Mouse (Mus musculus) CH12.LX (cell line): ENCODE data around the gene Olfr639. TPM values are rescaled to one million over a fixed set of nuclear protein-coding genes. Genes with fewer than 3 reads are reported as not detected.

ENCODE experiments used
- DNase-seq: peaks from one replicate; pipeline ENCODE4 v3.0.0-alpha.2; 2013; ENCODE audit errors: extremely low read depth
- H3K27ac ChIP-seq: 2 replicates; pipeline ENCODE4 v1.5.1; 2012; ENCODE audit warnings: low read depth, mild to moderate bottlenecking, control low read depth, moderate library complexity; ENCODE audit not compliant: insufficient read depth
- H3K27me3 ChIP-seq: replicated peaks from 2 replicates; pipeline ENCODE3; 2012; ENCODE audit warnings: inconsistent platforms
- H3K36me3 ChIP-seq, 2 experiments: replicated peaks in 1 of 2; 2 replicates each; pipeline versions ENCODE3 to v1.6.1; 2012; ENCODE audit warnings: inconsistent platforms in 1 of 2, low read length in 1 of 2, mild to moderate bottlenecking in 1 of 2, mixed read lengths in 1 of 2, moderate library complexity in 1 of 2; ENCODE audit not compliant: control insufficient read depth in 1 of 2, insufficient read depth in 1 of 2
- H3K4me1 ChIP-seq, 2 experiments: 2 replicates each; pipeline ENCODE4 v1.6.1; 2012; ENCODE audit warnings: inconsistent platforms in 1 of 2, moderate library complexity in 1 of 2; ENCODE audit not compliant: insufficient read depth in 2 of 2, control insufficient read depth in 1 of 2
- H3K4me2 ChIP-seq: 2 replicates; pipeline ENCODE4 v1.6.1; 2012; ENCODE audit warnings: low read depth, mild to moderate bottlenecking, control low read depth; ENCODE audit not compliant: poor library complexity, insufficient read depth, severe bottlenecking
- H3K4me3 ChIP-seq, 3 experiments: fragments of 150-350 bp in 1 of 3; sonication (generic) in 1 of 3; replicated peaks in 1 of 3; 2 replicates each; pipeline versions ENCODE3 to v1.5.1; 2011 to 2012; ENCODE audit warnings: low read depth in 2 of 3, low read length in 2 of 3, mild to moderate bottlenecking in 2 of 3, moderate library complexity in 2 of 3, control low read depth in 1 of 3, improper control_type of control experiment in 1 of 3, inconsistent platforms in 1 of 3, mixed read lengths in 1 of 3; ENCODE audit not compliant: poor library complexity in 1 of 3
- H3K79me2 ChIP-seq: replicated peaks from 2 replicates; pipeline ENCODE4 v1.6.1; 2012; ENCODE audit warnings: mild to moderate bottlenecking, moderate library complexity; ENCODE audit not compliant: control insufficient read depth, poor library complexity, insufficient read depth, severe bottlenecking; ENCODE audit errors: extremely low read depth
- H3K9ac ChIP-seq: 2 replicates; pipeline ENCODE4 v1.6.1; 2012; ENCODE audit warnings: low read depth, mild to moderate bottlenecking, control low read depth, moderate library complexity; ENCODE audit not compliant: insufficient read depth
- H3K9me3 ChIP-seq: replicated peaks from 2 replicates; pipeline ENCODE3; 2012; ENCODE audit warnings: low read length, inconsistent platforms, mixed read lengths
- CHD1 ChIP-seq: IDR thresholded peaks from 2 replicates; pipeline ENCODE4 v1.6.1; 2012; ENCODE audit warnings: low read depth, low read length, improper control_type of control experiment, inconsistent platforms
- CHD2 ChIP-seq: IDR thresholded peaks from 2 replicates; pipeline ENCODE4 v1.6.1; 2011; ENCODE audit warnings: low read length, improper control_type of control experiment
- CTCF ChIP-seq, 2 experiments: IDR thresholded peaks in 1 of 2; conservative IDR thresholded peaks in 1 of 2; 2 replicates each; pipeline ENCODE4 v1.5.1; 2011 to 2012; ENCODE audit warnings: low read depth in 2 of 2, low read length in 2 of 2, improper control_type of control experiment in 1 of 2, inconsistent platforms in 1 of 2, mild to moderate bottlenecking in 1 of 2, moderate library complexity in 1 of 2
- E2F4 ChIP-seq: IDR thresholded peaks from 2 replicates; pipeline ENCODE4 v1.6.1; 2011; ENCODE audit warnings: low read depth, low read length, improper control_type of control experiment; ENCODE audit not compliant: insufficient replicate concordance
- ELF1 ChIP-seq: IDR thresholded peaks from 2 replicates; pipeline ENCODE4 v1.6.1; 2014; ENCODE audit warnings: low read depth, mild to moderate bottlenecking, inconsistent platforms, low read length, improper control_type of control experiment
- EP300 ChIP-seq: IDR thresholded peaks from 2 replicates; pipeline ENCODE4 v1.6.1; 2011; ENCODE audit warnings: low read length, improper control_type of control experiment
- ETS1 ChIP-seq: conservative IDR thresholded peaks from 2 replicates; pipeline ENCODE4 v1.6.1; 2012; ENCODE audit warnings: low read depth, mild to moderate bottlenecking, inconsistent platforms, low read length, improper control_type of control experiment, moderate library complexity
- HCFC1 ChIP-seq: IDR thresholded peaks from 2 replicates; pipeline ENCODE4 v1.6.1; 2012; ENCODE audit warnings: low read depth, mild to moderate bottlenecking, inconsistent platforms, low read length, improper control_type of control experiment
- MAFK ChIP-seq: IDR thresholded peaks from 2 replicates; pipeline ENCODE4 v1.6.1; 2011; ENCODE audit warnings: low read length, improper control_type of control experiment; ENCODE audit not compliant: insufficient replicate concordance
- MAZ ChIP-seq: IDR thresholded peaks from 2 replicates; pipeline ENCODE4 v1.6.1; 2012; ENCODE audit warnings: low read depth, mild to moderate bottlenecking, inconsistent platforms, low read length, improper control_type of control experiment, moderate library complexity
- MEF2A ChIP-seq: IDR thresholded peaks from 2 replicates; pipeline ENCODE4 v1.6.1; 2014; ENCODE audit warnings: low read depth, mild to moderate bottlenecking, inconsistent platforms, low read length, improper control_type of control experiment, borderline replicate concordance
- NELFE ChIP-seq: IDR thresholded peaks from 2 replicates; pipeline ENCODE4 v1.6.1; 2011; ENCODE audit warnings: low read depth, low read length, improper control_type of control experiment
- POLR2A ChIP-seq: IDR thresholded peaks from 2 replicates; pipeline ENCODE4 v1.6.1; 2011; ENCODE audit warnings: low read depth, mild to moderate bottlenecking, improper control_type of control experiment, low read length
- RCOR1 ChIP-seq: conservative IDR thresholded peaks from 2 replicates; pipeline ENCODE4 v1.6.1; 2012; ENCODE audit warnings: low read depth, mild to moderate bottlenecking, inconsistent platforms, low read length, improper control_type of control experiment
- SIN3A ChIP-seq: IDR thresholded peaks from 2 replicates; pipeline ENCODE4 v1.6.1; 2012; ENCODE audit warnings: low read length, improper control_type of control experiment, inconsistent platforms
- TBP ChIP-seq: conservative IDR thresholded peaks from 2 replicates; pipeline ENCODE4 v1.6.1; 2011; ENCODE audit warnings: low read depth, low read length, improper control_type of control experiment
- UBTF ChIP-seq: IDR thresholded peaks from 2 replicates; pipeline ENCODE4 v1.6.1; 2012; ENCODE audit warnings: low read depth, mild to moderate bottlenecking, inconsistent platforms, low read length, improper control_type of control experiment, moderate library complexity
- USF2 ChIP-seq: conservative IDR thresholded peaks from 2 replicates; pipeline ENCODE4 v1.6.1; 2011; ENCODE audit warnings: low read depth, low read length, improper control_type of control experiment
- ZKSCAN1 ChIP-seq: IDR thresholded peaks from 2 replicates; pipeline ENCODE4 v1.6.1; 2012; ENCODE audit warnings: low read depth, inconsistent platforms, low read length, improper control_type of control experiment, borderline replicate concordance
- ZNF384 ChIP-seq: IDR thresholded peaks from 2 replicates; pipeline ENCODE4 v1.6.1; 2012; ENCODE audit warnings: low read depth, low read length, improper control_type of control experiment, inconsistent platforms
- dilution Hi-C: fragments of 300-500 bp; cut with MboI; formaldehyde crosslinking; loops from 2 replicates; pipeline ENCODE4 v1.14.3; 2020; ENCODE audit warnings: low sequenced_read_pairs; ENCODE audit not compliant: extremely low pct_unique_long_range_greater_than_20kb, extremely low pct_ligation_motif_present
- in situ Hi-C: fragments of 300-500 bp; cut with MboI; formaldehyde crosslinking; loops from 3 replicates; pipeline ENCODE4 v1.14.3; 2019; ENCODE audit warnings: low sequenced_read_pairs, low pct_ligation_motif_present, low pct_unique_long_range_greater_than_20kb, mixed read lengths
- polyA plus RNA-seq: library from polyadenylated mRNA; unstranded; fragments of >175 nt; gene quantifications from 2 replicates; pipeline ENCODE4 v1.2.1, GENCODE M21; 2012; ENCODE audit warnings: low read depth; ENCODE audit not compliant: insufficient read length
- total RNA-seq, 2 experiments: library from RNA; depleted of rRNA; stranded (reverse); fragments of 300-350 nt in 1 of 2; fragments of >200 nt in 1 of 2; gene quantifications; 2 replicates each; pipeline ENCODE4 v1.2.3; 2012 to 2014

The Olfr639 gene
- total and polyA plus RNA-seq, 3 experiments, result not detected

- no peaks in the 10 kb centered on the region for H3K9me3 ChIP-seq
- in situ Hi-C loops, result no loop called here
These were observed 9.9 kb upstream of the Olfr639 start for GRCm38 (mm10) chr7:104026978-104027377.

GRCm38 (mm10) chr7:104025473-104025872, 8.4 kb upstream of the Olfr639 start, which contains the start of gene Olfr640:
Gene Olfr640 (minus strand): TSS chr7:104025573.
- Histone ChIP-seq H3K9ac (no peak within 1 kb of the TSS), H3K36me3 (no peaks in the 10 kb centered on the region), H3K79me2 (no peaks in the 10 kb centered on the region), H3K4me2 (no peak within 1 kb of the TSS), H3K4me1 (no peaks in the 10 kb centered on the region), H3K9me3 (no peaks in the 10 kb centered on the region), H3K4me3 (no peak within 1 kb of the TSS), H3K27ac (no peak within 1 kb of the TSS)
- no peak for DNase-seq
- dilution Hi-C loops, result no loop called here
- TF ChIP-seq MAZ, result no peak
- no peak for TF ChIP-seq NELFE
- TF ChIP-seq CHD2, result no peak
- no peak for TF ChIP-seq POLR2A
- no peak for TF ChIP-seq ELF1
- no peak for TF ChIP-seq ZKSCAN1
- no peak for TF ChIP-seq ZNF384
- no peak for TF ChIP-seq MEF2A
- TF ChIP-seq, all 38 proteins: peak for 0
- H3K27me3 ChIP-seq, result peaks cover 1% of the 10 kb centered on the region
- in situ Hi-C loops, result no loop called here

More at GRCm38 (mm10) chr7:104026978-104027377, 9.9 kb upstream of the Olfr639 start:
- Histone ChIP-seq H3K4me3 (no peak overlapping the region), H3K4me1 (no peaks in the 10 kb centered on the region), H3K27me3 (peaks cover 1% of the 10 kb centered on the region), H3K36me3 (no peaks in the 10 kb centered on the region), H3K4me2 (no peak overlapping the region), H3K79me2 (no peaks in the 10 kb centered on the region), H3K27ac (no peak overlapping the region), H3K9ac (no peak overlapping the region)
- no peak for DNase-seq
- no peak for TF ChIP-seq USF2
- no peak for TF ChIP-seq E2F4
- TF ChIP-seq SIN3A, result no peak
- TF ChIP-seq ELF1, result no peak
- TF ChIP-seq MAFK, result no peak
- no peak for TF ChIP-seq ETS1
- no peak for TF ChIP-seq TBP
- TF ChIP-seq EP300, result no peak
- no peak for TF ChIP-seq HCFC1
- no peak for TF ChIP-seq CTCF (conservative IDR thresholded peaks at IDR 0.05 in 1 of 2, IDR thresholded peaks at IDR 0.05 in 1 of 2; ENCODE audit: low read depth in 2 of 2, low read length in 2 of 2)
- TF ChIP-seq UBTF, result no peak
- no peak for TF ChIP-seq CHD1
- TF ChIP-seq RCOR1, result no peak
- dilution Hi-C loops, result no loop called here
